Mouse (Mus musculus): ENCODE measurements at regions not wholly inside any gene's neighbourhood (a gene's known extent, or its start where the extent isn't known, plus 50 kb on each side); places are given as distances from the start of the nearest gene placed in this dataset.

DNA sequence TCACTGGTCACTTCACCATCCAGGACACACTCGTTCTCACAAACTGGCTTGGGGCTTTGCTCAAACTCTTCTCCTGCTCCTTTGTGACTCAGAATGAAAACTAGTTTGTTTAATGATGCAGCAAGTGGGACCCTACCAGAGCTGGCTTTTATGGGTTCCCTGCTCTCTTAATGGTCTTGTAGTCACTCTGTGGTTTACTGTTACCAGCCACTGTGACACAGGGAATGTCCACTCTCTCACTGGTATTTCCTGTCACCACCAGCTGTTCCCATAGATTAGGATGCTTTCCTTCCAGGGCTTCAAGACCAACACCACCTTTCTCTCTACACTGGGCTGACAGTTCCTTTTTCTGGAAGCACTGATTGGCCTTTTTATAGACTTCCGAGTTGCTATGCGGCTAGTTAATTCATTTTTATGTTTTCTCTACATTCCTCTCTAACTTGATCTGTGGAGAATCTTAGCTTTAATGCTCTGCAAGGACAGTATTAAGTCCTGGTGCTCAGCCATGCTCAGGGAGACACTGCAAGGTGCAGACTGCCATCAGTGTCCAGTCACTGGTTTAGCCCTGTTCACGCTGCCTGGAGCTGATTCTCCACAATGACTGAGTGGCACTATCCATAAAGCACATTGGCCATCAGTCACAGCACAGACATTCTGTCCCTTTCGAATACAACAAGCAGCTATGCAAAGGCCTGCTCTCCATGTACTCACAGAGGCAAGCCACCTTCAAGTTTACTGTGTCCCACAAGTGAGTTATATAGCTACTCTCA lies 149.2 kb upstream of the Klf14 start:
- no peak for DNase-seq (ENCODE audit: low spot score in 2 of 2)

DNA sequence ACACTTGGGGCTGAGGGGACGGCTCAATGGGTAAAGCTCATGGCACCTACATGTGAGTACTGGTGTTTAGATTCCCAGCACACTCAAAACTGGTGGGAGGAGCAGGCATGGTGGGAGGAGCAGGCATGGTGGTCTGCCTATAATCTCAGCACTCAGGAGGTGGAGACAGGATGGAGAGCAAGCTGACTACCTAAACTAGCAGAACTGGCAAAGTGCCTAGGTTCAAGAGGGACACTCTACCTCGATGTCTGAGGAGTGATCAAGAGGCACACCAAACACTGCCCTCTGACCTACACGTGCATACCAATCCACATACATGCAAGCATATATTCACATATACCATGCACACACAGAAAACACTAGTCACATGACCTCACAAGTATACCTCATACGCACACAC lies 150.7 kb upstream of the Klf14 start:
- DNase-seq (ENCODE audit: low spot score in 2 of 2), result no peak

DNA sequence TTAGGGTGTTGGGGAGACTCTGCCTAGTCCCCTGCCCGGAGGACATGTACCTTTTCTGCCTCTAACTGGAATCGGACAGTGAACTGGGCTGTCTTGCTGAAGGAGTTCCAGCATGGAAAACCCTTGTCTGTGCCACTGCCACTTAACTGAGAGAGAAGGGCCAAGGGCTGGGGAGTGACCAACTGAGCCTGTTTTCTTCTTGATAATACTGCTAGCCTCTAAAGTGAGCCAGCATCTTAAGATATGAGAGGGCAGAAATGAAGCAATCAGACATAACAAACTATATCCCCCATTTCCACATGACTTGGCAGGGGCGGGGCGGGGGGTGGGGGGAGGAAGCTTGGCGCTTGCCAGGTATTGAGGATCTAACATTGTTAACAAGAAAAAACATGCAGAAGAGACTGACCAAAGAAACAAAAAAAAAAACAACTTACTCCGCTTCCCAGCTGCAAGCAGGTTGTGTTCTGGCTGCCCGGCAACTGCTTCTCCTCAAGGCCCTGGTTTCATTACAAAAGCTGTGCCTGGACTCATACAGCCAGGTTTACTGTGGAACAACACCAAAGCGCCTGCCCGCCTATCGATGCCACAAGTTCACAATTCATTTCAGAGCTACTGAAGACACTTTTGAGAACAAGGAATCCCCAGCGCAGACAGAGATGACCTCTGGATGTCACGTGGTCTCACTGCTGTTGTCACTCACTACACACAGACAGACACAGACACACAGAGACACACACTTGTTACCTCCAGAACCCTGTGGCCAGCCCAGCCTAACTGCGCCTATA lies 153.6 kb upstream of the Klf14 start:
- DNase-seq (ENCODE audit: low spot score in 2 of 2), result no peak

DNA sequence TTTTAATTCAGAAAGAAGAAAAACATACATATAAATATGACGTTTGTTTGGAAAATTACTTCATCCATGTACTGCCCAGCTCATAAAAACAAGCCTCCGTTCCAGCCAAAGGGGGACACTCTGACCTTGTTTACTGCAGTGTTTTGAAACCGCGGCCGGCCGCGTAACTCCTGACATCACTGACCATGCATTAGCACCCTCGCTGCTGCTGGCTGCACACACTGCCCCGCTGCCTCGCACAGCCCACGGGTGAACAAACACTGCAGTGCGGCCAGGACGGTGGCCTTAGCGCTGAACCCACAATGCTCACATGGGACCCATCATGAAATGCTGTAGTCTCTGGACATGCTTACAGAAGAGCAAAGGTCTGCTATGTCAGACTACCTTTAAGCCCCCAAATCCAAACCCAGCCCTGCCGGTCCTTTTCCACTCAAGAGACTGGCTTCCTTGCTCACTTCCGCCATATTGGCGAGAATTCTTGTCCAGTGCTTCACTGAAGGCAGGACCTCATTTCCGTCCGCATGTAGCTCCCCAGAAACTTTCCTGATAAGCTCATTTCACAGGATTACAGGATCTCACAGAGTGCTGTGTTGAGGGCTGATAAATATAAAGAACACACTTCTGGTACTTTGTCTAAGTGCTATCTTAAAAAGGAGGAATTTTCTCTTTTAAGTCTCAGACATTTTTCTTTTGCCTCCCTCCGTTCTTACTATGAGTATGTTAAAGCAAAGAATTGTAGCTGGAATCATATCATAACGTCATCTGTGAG lies 154.9 kb upstream of the Klf14 start:
- peak in 1 of 2 experiments; percentile 59 for DNase-seq (ENCODE audit: low spot score in 2 of 2)

DNA sequence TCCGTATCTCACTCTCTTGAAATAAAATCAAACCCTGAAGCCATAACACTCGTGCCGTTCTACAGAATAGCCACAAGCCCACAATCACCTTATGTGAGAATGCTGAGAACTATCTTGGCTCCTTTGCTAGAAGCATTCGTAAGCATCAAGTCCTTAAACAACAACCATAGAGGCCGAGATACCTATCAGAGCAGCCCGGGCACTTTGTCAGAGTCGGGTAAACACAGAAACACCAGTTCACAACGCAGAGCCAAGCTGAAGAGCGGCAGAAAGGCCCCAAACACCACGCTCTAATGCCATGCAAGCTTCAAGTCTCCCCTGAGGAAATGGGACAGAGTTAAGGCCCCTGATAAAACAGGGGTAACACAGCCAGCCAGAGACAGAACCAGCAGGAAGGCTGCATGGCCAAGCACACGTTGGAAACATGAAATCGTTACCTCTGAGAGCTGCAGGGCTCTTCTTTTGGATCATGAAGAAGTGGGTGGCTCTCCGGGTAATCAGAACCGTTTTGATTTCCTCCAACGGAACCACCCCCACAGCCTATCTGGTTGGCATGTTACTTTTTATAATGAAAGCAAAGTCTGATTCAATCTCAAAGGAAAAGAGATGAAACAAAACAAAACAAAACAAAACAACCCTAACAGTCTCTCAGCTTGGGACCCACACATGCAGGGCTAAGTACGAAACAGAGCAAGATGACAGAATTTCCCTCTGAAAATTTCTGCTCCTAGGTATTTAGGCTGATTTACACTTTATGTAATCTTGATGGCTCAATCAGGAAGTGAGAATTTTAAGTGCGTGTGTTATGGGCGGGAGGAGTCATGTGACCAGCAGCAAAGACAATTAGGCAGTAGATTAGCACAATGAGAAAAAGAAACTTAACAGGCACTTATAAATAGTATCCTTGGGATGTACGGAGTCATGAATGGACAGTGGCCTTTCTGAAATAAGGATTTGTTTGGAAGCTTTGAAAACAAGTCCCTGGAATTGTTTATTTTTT lies 155.8 kb upstream of the Klf14 start:
- DNase-seq (ENCODE audit: low spot score in 2 of 2), result no peak

DNA sequence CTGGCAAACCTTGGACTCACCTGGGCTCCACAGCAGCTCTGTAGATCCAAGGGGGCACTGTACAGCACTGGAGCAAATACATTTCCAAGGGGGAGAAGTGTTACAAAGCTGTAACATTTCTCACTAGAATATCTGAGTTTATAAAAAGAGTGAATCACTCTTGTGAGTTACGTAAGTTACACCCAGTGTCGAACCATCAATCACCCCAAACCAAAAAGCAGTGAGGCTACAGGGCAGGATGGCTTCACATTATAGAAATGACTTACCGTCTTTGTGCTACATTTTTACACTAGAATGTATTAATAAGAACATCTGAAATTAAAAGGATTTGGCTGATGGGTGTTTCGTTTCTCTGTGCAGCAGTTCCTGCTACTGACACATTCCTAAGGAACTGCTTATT lies 156.7 kb upstream of the Klf14 start:
- no peak for DNase-seq (ENCODE audit: low spot score in 2 of 2)

DNA sequence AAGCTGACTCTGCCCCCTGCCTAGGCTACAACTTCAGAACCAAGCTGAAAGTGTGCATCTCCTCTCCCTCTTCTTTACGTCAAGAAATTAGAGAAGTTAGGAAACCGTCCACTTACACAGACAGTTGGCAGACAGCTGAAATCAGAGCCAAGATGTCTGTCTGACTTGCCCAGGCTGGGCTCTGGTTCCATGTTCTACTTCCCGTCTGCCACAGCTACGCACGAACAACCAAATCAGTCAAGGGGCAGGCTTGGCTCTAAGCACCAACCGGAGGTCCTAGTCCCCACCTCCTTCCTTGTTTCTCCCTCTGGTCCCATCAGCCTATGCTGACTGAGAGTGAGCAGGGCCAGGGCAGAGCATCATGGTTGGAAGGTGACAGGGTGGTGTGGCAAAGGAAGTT lies 157.5 kb upstream of the Klf14 start:
- DNase-seq (ENCODE audit: low spot score in 2 of 2), result no peak

DNA sequence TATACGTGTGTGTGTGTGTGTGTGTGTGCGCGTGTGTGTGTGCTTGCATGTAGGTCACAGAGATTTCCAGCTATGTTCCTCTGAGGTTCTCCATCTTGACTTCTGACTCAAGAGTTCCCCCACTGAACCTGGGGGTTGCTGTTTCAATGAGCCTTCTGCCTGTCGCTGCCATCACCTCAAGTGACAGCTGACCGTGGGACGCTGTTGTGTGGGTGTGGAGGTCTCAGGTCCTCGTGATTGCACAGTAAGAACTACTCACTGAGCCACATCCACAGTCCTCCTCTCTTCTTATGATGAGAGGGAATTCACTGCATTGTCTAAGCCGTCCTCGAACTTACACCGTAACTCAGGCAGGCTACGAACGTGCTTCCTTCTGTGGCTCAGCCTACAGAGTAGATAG lies 158.8 kb upstream of the Klf14 start:
- DNase-seq (ENCODE audit: low spot score in 2 of 2), result no peak

DNA sequence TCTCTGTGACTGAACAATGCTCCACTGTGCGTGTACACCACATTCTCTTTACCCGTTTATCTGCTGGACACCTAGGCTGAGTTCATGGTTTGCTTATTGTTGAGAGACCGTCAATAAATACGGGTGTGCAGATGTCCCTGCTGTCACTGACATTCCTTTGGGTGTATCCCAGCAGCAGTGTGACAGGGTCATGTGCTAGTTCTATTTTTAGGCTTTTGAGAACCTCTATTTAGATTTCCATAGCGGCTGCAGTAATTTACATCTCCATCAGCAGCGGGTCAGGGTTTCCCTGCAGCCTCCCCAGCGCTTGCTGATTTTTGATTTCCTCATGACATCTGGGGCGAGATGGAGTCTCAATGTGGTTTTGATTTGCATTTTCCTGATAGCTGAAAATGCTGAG lies 162.1 kb upstream of the Klf14 start:
- no peak for DNase-seq (ENCODE audit: low spot score in 2 of 2)

DNA sequence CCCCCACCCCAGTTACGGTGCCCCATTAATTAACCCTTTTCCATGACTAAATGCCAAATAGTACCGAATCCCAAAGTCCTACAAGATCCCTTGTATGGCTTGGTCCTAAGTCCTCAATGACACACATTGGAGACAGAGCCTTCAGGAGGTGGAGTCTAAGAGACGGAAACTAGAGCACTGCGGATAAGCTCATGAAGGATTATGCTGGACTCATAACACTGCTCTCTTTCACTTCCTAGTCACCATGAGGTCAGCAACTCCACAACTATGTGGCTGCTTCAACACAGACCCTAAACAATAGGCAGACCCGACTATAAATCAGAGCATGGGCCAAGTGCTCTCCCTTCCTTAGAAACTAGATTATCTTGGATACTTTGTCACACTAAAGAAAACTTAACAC lies 164.0 kb upstream of the Klf14 start:
- no peak for DNase-seq (ENCODE audit: low spot score in 2 of 2)

DNA sequence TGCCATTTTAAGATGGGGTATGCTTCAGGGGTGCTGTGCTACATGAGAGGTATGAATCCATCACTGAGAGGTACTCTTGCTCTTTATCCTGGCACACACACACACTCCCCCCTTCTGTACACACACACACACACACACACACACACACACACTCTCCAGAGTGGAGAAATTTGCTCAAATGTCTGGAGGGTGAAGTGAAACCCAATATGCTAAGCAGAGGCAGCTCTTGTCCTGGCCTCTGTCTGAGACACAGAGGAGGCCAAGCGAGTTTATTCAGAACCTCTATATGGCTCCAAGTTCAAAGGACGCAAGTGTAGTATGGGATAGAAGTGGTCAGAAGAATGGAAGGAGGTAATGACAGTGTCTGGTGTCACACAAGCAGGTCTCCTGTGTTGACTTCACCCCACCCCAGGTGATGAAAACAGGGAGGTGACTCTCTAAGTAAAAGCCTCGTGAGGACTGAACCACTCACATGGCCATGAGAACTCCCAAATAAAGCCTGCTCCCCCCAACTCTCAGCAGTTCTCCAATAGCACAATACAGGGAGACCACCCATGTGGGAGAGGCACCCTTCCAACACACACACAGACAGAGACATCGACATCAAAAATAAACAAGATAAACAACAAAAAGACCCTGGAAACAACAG lies 164.6 kb upstream of the Klf14 start:
- no peak for DNase-seq (ENCODE audit: low spot score in 2 of 2)

DNA sequence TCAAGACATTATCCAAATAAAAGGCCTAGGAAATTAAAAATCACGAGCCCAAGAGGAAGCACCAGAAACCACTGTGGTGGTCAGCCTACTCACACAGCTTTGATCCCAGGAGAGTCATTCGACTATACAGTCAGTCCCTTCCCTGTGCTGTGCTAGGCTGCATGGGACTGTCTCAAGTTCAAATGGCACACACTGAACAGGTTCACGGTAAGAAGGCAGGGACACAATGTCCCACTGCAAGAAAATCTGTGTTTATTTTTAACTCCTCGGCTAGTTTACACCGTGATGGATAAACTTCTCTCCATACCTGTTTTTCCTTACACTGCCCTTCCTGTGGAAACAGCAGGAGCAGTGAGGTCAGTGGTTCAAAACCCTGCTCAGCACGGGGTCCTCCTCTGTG lies 165.2 kb upstream of the Klf14 start:
- no peak for DNase-seq (ENCODE audit: low spot score in 2 of 2)

DNA sequence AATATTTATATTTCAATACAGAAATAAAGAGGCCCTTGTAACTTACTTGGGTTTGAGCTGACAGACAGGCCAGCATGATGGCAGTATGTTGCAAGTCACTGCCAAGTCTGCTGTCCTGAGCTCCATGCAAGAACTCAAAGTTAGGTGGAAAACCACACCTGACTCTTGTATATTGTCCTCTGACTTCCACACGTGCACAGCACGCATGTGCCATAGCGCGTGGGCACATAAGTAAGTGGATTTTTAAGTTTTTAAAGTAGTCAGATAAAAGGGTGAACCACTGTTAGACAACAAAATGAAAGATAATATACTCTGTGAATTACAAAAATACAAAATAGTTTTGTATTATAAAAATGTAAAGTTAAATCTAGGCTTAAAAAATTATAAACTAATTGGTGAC lies 166.0 kb upstream of the Klf14 start:
- no peak for DNase-seq (ENCODE audit: low spot score in 2 of 2)

DNA sequence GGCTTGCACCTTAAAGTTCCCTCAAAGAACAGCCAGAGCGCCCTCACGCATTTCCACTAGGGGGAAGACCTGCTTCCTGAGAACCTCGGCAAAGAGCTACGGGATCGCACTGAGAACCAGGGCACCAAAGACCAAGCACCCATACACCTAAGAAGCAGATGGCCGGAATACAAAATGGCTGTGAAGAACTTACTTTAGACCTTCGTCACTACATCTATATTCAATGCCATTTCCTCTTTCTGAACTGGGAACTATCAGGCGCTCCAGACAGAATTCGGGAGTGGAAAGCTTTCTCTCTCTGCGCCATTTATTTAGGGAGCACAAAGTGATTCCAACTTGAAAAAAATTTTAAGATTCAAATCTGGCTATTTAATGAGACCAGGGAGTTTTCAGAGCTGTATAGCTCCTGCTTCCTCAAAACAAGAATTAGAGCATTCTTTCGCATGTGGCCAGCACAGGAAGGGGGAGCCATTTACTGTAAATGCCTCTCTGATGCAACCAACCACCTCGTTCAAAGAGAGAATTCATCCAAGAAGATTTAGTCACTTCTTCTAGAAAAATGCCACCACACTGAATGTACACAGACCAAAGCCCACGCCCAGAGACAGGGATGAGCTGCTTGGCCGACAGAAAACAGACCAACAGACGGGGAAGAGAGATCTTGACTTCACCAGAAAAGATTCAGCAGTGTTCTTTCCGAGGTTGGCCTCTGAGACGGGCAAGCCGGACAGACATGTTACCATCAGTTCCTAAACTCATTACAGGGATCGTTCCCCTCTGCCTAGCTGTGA lies 166.6 kb upstream of the Klf14 start:
- no peak for DNase-seq (ENCODE audit: low spot score in 2 of 2)

DNA sequence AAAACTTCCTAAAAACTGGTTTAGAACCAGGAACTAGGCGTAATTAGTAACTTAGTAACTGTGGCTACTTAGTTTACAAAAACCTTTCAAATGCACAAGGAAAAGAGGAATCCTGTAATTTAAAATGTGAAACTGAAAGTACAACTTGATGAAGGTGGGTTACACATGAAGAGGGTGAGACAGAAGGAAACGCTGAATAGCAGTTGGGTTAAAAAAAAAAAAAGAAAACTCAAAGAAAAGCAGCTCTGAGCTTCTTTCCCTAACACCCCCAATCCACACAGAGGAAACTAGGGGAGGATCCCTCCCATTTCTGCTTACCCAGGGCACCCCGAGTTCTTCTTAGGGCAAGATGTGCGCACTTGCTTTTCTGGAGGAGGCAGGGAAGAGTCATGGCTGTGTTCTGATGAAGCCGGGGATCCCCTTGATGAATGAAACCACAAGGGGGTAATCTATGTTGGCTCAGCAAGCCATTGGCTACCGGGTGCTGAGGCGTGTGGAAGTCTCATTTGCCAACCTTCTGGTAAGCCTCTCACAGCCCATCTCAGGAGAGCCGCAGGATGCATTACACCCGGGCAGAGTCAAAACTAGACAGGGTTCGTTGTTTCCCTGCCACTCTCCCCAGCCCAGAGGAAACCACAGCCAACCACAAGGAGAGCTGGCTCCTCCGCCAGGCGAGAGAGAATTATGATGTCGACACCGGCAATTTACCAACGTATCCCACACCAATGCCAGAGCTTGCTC lies 167.4 kb upstream of the Klf14 start:
- no peak for DNase-seq (ENCODE audit: low spot score in 2 of 2)

DNA sequence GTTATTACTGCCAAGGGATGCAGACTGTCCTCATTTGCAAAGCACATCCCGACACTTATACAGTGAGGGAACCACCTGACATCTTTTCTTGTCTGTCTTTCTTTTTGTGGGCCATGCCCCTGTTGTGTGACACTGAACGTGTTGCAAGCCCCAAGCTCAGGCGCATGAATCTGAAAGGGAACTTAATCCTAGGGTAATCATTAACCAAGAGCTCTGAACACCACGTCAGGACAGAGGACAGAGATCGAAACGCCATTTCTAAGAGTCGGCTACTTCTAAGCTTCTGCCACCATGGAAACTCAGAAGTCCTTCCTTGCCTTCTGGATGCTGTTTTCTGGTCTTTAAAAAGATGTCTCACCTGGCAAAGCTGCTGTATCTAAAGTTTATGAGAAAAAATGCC lies 170.3 kb upstream of the Klf14 start:
- DNase-seq (ENCODE audit: low spot score in 2 of 2), result no peak

DNA sequence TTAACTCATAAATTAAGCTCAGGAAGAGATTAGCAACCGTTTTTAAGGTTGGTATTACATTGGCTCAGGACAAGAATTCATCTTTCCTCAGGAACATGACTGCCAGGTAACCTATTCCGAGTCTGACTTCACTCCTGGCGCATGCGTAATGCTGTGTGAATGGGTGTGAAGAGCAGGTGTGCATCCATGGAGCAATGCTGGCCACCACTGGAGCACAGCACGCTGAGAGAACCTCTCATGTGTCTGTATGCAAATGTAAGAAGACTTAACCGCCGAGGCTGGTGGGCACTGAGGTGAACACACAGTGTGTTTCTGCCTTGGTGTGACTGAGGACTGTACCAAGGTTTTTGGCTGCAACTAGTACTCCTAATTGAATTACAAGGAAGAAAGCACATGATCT lies 171.1 kb upstream of the Klf14 start:
- no peak for DNase-seq (ENCODE audit: low spot score in 2 of 2)

DNA sequence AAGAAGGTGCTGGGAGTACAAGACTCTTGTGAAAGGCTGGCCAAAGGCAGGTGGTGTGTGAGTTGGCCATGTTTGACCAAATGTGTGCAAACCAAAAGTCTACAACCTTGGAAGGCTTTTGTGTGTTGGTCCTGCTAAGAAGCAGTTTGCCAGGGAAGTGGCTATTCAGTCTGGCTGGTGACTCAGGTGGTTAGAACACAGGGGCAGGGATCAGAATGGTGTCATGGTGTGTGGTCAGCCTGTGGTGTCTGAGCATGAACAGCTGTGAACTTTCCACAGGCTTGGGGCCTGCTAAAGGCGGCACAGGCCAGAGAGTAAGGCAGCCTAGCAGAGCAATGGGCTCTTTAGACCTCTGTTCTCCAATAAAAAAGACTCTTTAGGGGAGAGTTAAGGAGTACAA lies 171.6 kb upstream of the Klf14 start:
- DNase-seq (ENCODE audit: low spot score in 2 of 2), result no peak

DNA sequence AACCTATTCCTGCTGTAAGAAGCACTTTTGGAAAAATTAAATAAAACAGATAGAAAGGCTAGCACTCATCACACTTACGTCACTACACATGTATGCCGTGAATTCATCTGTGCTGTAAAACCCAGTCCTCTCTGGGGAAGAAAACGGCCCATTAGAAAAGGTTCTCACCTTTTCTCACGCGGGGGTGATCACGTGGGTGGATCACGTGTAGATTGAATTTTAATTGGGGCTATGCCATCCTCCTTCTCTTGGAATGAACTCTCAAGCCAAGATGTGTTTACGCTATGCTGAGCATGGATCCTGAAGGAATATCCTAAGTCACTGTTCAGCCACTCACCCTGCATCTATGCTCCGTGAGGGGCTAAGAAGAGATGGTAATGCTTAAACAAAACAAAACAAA lies 172.8 kb upstream of the Klf14 start:
- DNase-seq (ENCODE audit: low spot score in 2 of 2), result no peak
